Mouse (Mus musculus): ENCODE results near the gene Rab24. TPM values are rescaled to one million over a fixed set of nuclear protein-coding genes. Genes with fewer than 3 reads are reported as not detected.

The Rab24 gene
- total RNA-seq, 1 experiment from 2014 or later = 53.7 TPM

- peak; percentile 52 for DNase-seq
Observed at GRCm38 (mm10) chr13:55329109-55329682, 7.5 kb upstream of the Rab24 start.

DNA sequence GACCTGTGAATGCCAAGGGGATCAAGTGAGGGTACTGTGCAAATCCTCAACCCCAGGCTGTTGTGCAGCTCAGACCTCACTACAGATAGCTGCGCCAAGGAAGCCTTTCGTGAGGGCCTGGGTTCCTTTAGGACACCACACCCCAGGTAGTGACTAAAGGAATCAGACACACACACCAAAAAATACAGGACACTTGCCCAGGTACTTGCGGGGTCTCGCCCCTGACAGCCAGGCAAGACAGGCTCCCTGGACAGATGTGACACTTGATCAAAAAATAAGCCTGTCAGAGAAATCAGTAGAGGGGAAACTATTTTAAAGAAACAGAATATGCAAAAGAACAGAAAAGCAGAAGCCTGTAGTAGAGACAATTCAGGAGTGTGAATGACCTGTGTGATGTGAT lies 6.9 kb upstream of the Rab24 start:
- no peak for DNase-seq

- DNase-seq = no peak
Observed at GRCm38 (mm10) chr13:55328171-55328570, 6.4 kb upstream of the Rab24 start.

DNA sequence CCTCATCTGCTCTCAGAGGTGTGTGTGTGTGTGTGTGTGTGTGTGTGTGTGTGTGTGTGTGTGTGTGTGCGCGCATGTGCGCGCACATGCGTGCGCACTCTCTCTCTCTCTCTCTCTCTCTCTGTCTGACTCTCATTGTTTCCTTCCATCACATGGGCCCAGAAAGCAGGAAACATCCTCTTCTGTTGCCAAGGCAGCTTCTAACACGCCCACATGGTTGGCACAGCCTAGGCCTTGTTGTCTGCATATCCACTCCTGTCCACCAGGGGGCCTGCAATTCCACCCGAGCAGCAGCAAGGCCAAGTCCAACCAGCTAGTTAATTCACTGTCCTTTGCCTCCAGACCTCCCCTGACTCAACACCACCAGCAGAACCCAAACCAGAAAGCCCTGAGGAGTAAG lies 5.9 kb upstream of the Rab24 start:
- peak; percentile 94 for DNase-seq

DNA sequence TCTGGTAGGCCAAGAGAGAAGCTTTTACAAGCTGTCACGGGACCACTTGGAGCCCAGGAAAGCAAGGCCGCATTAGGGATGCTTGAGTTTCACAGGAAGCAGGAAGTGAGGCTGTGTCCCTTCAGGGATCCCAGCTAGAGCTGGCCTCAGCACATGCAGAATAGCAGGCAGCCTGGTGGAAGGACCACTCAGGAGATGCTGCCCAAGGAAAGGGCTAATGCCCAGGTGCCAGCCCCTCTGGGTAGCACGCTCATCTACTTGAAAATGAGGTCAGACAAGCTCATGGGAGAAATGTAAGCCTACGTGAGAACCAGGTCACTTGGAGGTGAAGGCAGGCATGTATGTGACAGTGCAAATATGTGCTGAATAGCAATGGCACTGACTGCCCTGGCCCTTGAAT lies 5.4 kb upstream of the Rab24 start:
- DNase-seq = no peak

- no peak for DNase-seq
Observed at GRCm38 (mm10) chr13:55325596-55325995, 3.9 kb upstream of the Rab24 start.

DNA sequence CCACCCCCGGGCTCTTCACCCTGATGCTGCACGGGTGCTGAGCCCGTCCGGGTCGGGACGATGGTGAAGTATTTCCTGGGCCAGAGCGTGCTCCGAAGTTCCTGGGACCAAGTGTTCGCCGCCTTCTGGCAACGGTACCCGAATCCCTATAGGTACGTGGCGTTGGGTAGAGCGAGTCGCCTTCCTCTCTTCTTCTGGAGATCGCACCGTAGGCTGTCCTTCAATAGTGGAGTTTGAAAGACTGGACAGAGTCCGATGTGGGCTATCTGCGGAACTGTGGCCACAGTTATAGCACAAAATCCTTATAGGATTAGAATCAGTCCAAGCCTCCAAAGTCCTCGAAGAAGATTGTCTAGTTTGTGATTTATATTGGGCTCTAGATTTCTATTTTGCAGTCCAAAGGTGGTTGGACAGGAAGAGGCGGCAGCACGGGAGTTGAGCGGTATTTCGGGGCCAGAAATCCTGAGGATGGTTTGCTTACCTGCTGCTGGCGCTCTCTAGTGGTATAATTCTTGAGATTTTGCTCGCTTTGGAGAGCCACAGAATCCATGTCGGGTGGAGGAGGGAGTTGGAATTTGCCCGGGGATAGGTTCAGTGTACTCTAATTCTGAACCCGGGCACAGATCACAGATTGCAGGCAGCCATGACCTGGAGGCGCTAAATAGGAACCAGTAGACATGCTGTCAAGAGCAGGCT lies 532 bp upstream of the Rab24 start:
- peak; percentile 58 for DNase-seq

DNA sequence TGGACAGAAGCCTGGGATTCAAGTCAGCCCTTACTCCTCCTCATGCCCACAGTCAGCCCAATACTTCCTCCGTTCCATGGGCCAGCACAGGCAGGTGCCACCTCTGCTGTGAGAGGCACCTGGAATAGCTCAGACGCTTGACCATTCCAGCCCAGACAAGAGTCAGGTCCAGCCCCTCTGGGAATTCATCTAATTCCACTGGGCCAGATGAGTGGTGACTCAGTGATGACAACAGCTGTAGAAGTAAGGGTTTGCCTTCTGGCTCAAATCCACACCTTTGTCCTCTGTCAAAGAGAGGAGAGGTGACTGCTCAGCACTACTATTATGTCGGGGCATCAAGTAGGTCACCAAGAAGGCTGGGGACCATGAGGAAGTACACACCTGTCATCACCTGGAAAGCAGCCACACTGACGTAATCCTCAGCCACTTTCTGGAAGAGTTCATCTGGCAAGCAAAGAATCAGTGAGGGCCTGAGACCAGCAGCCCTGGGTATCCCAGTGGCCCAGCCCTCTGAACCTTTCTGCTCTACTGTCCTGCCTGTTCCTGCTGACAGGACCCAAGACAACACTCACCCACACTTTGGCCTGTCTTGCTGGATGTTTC lies 1.7 kb downstream of the Rab24 start, which contains the start of gene Prelid1:
Prelid1 (plus strand) TSS at position 570 of the 603 bp plus-strand sequence.
- peak; percentile 31 for DNase-seq

DNA sequence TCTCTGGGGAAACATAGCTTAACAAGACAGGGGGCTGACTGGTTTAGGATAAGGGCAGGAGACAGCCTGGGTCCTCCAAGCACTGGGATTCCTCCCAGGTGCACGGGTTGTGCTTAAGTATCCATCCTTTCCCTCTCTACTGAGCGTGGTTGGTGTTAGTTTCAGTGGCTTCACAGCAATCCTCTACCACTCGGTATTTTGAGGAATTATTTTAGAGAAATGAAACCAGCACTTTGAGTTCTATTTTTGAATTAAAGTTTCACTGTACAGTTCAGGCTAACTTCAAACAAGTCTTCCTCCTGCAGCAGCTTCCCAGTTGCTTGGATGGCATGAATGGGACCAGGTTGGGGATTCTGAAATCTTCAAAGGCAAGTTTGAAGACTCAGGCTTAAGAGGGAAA lies 3.4 kb downstream of the Rab24 start:
- no peak for DNase-seq

DNA sequence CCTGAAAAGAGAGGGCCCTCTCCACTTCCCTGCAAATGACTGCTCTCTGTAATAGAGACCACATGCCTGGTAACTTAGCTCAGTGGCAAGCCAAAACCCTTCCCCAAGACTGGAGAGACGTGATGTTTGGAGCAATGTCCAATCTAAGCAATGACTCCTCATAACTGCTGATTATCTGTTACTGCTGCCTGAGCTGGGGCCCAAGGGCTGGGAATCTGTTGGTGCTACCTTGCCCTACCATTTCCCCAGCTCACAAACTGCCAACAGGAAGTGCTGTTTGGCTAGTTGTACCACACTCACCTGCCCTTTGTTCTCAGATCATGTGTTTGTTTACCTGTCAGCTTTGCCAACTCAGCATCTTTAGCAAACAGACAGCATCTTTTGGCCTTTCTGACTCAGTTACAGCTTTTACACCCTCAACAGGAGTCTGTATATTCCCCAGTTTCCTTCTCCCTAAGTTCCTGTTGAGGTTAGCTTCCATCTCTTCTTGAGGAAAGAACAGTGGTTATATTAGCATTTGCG lies 6.8 kb downstream of the Rab24 start:
- DNase-seq = no peak

GRCm38 (mm10) chr13:55313051-55313450 lies 8.7 kb downstream of the Rab24 start:
- no peak for DNase-seq

DNA sequence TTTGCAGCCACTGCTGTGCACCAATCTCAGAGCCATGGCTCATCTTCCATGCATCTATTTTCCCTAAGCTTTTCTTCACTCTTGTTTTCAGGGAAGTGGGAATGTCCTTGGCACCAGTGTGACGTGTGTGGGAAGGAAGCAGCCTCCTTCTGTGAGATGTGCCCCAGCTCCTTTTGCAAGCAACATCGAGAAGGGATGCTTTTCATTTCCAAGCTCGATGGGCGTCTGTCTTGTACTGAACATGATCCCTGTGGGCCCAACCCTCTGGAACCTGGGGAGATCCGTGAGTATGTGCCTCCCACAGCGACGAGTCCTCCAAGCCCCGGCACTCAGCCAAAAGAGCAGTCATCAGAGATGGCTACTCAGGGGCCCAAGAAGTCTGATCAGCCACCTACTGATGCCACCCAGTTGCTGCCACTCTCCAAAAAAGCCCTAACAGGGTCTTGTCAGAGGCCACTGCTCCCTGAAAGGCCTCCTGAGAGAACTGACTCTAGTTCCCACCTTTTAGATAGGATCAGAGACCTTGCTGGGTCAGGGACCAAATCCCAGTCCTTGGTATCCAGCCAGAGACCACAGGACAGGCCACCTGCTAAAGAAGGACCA lies 9.6 kb downstream of the Rab24 start:
- DNase-seq = no peak

GRCm38 (mm10) chr13:55300913-55301312 lies 20.8 kb downstream of the Rab24 start:
- DNase-seq = no peak

- DNase-seq = no peak
Observed at GRCm38 (mm10) chr13:55296760-55297159, 25.0 kb downstream of the Rab24 start.

DNA sequence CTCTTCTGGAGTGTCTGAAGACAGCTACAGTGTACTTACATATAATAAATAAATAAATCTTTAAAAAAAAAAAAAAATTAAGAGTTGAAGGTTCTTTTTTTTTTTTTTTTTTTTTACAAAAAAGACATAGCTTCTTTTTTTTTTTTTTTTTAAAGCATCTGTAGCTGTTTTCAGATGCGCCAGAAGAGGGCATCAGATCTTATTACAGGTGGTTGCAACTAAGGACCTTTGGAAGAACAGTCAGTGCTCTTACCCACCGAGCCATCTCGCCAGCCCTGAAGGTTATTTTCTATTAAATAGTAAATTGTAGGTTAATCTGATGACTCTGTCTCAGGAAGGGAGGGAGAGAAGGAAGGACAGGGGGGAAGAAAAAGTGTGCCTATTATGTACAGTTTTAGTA lies 32.9 kb downstream of the Rab24 start:
- no peak for DNase-seq

GRCm38 (mm10) chr13:55277646-55278045 lies 44.1 kb downstream of the Rab24 start:
- DNase-seq = no peak

- DNase-seq = no peak
Observed at GRCm38 (mm10) chr13:55277203-55277602, 44.5 kb downstream of the Rab24 start.

Other genes with a start within 250 kb of the Rab24 start
- 26.1 and 33.5 TPM in 2 replicates for gene Uimc1, start 221.6 kb downstream of the Rab24 start, total RNA-seq (2021)
- 44.7 and 45.0 TPM in 2 replicates for gene Zfp346, start 216.6 kb downstream of the Rab24 start, total RNA-seq (2021)
- not detected in 2 replicates for gene Gm17617, start 188.4 kb downstream of the Rab24 start, total RNA-seq (2021)
- 39.2 and 46.7 TPM in 2 replicates for gene Fgfr4, start 169.3 kb downstream of the Rab24 start, total RNA-seq (2021)
- 120 and 132 TPM in 2 replicates for gene Nsd1, start 112.2 kb downstream of the Rab24 start, total RNA-seq (2021)
- 170 and 174 TPM in 2 replicates for gene Prelid1, start 1.4 kb downstream of the Rab24 start, total RNA-seq (2021)
- gene Mxd3, start 7.9 kb upstream of the Rab24 start, total RNA-seq (2021) = 10.0 and 10.9 TPM in 2 replicates
- 105 and 107 TPM in 2 replicates for gene Lman2, start 40.8 kb upstream of the Rab24 start, total RNA-seq (2021)
- 0.44 and 4.5 TPM in 2 replicates for gene Rgs14, start 47.8 kb upstream of the Rab24 start, total RNA-seq (2021)
- gene Slc34a1, start 76.2 kb upstream of the Rab24 start, total RNA-seq (2021) = 0.33 TPM in 1 of 2 replicates, not detected in the other
- not detected in 2 replicates for gene Pfn3, start 93.3 kb upstream of the Rab24 start, total RNA-seq (2021)
- 4.3 and 60.0 TPM in 2 replicates for gene F12, start 104.8 kb upstream of the Rab24 start, total RNA-seq (2021)
- gene Grk6, start 123.1 kb upstream of the Rab24 start, total RNA-seq (2021) = 35.3 and 55.4 TPM in 2 replicates
- gene Prr7, start 142.3 kb upstream of the Rab24 start, total RNA-seq (2021) = 3.1 and 6.0 TPM in 2 replicates
- 24.0 and 24.9 TPM in 2 replicates for gene Dbn1, start 166.2 kb upstream of the Rab24 start, total RNA-seq (2021)
- gene Pdlim7, start 191.7 kb upstream of the Rab24 start, total RNA-seq (2021) = 23.8 and 26.7 TPM in 2 replicates
- gene Dok3, start 207.3 kb upstream of the Rab24 start, total RNA-seq (2021) = 3.4 and 11.6 TPM in 2 replicates
- 38.4 and 46.0 TPM in 2 replicates for gene Ddx41, start 214.7 kb upstream of the Rab24 start, total RNA-seq (2021)
- gene Fam193b, start 249.2 kb upstream of the Rab24 start, total RNA-seq (2021) = 42.5 and 50.2 TPM in 2 replicates

All from adrenal gland, postnatal 14 days (tissue).